Mouse (Mus musculus) naive thymus-derived CD4-positive, alpha-beta T cell, adult 2 months (primary cell): Measurements from ENCODE around the gene Spem1.
A peak's percentile ranks its signal among the peaks of the same experiment; 100 is the strongest.
"Not testable (repeated sequence)": the region's sequence is repeated elsewhere in the genome, so short reads cannot be mapped to it uniquely, and the experiment has no call there.

ENCODE experiments used
- DNase-seq: peaks from one replicate; pipeline ENCODE4 v3.0.0-alpha.2; 2011; ENCODE audit warnings: low read depth

Spem1 gene

GRCm38 (mm10) chr11:69822080-69822479 is at the start of gene Spem1:
Spem1 (minus strand) TSS chr11:69822180.
- DNase-seq = no peak

GRCm38 (mm10) chr11:69870289-69871069 is 48.5 kb upstream of the Spem1 start:
- DNase-seq = no peak

- DNase-seq = no peak
These were observed 45.4 kb upstream of the Spem1 start for GRCm38 (mm10) chr11:69867335-69867734.

- DNase-seq = no peak
These were observed 43.6 kb upstream of the Spem1 start for GRCm38 (mm10) chr11:69865561-69865960.

GRCm38 (mm10) chr11:69864138-69864860 is 42.3 kb upstream of the Spem1 start:
- no peak for DNase-seq

GRCm38 (mm10) chr11:69863729-69864128 is 41.7 kb upstream of the Spem1 start:
- DNase-seq = not testable (repeated sequence)

GRCm38 (mm10) chr11:69858113-69858998 is 36.4 kb upstream of the Spem1 start, which contains the start of gene Tnk1:
Tnk1 (minus strand) TSS chr11:69858730.
- DNase-seq = no peak

- DNase-seq = peak; percentile 54
These were observed 33.4 kb upstream of the Spem1 start for GRCm38 (mm10) chr11:69855347-69855746.

- peak; percentile 42 for DNase-seq
These were observed 32.7 kb upstream of the Spem1 start for GRCm38 (mm10) chr11:69854680-69855079.

GRCm38 (mm10) chr11:69853994-69854393 is 32.0 kb upstream of the Spem1 start:
- DNase-seq = peak; percentile 43

GRCm38 (mm10) chr11:69850754-69851153 is 28.8 kb upstream of the Spem1 start:
- DNase-seq = peak; percentile 51

- no peak for DNase-seq
These were observed 27.9 kb upstream of the Spem1 start for GRCm38 (mm10) chr11:69849884-69850283.

- DNase-seq = no peak
These were observed 27.1 kb upstream of the Spem1 start for GRCm38 (mm10) chr11:69849128-69849527.

- no peak for DNase-seq
These were observed 26.0 kb upstream of the Spem1 start for GRCm38 (mm10) chr11:69848021-69848420.

GRCm38 (mm10) chr11:69846738-69847688 is 25.0 kb upstream of the Spem1 start:
- DNase-seq = no peak

GRCm38 (mm10) chr11:69846198-69846680 is 24.3 kb upstream of the Spem1 start, which contains the start of gene Plscr3:
Plscr3 (plus strand) TSS chr11:69846376.
- DNase-seq = peak; percentile 88

- no peak for DNase-seq
These were observed 16.7 kb upstream of the Spem1 start for GRCm38 (mm10) chr11:69838714-69839104.

- peak; percentile 95 for DNase-seq
These were observed 16.2 kb upstream of the Spem1 start, which contains the start of gene Tmem256 for GRCm38 (mm10) chr11:69837952-69838713. Tmem256 (plus strand) TSS chr11:69838514.

GRCm38 (mm10) chr11:69837604-69837951 is 15.6 kb upstream of the Spem1 start, which contains the start of gene Nlgn2:
Nlgn2 (minus strand) TSS chr11:69837784.
- DNase-seq = no peak
